Mouse (Mus musculus) kidney, postnatal 10 days (tissue): ENCODE measurements around the gene Ablim2.
A peak's percentile ranks its signal among the peaks of the same experiment; 100 is the strongest.

Experiments
- DNase-seq: peaks from one replicate; pipeline ENCODE4 v3.0.0; 2021; ENCODE audit warnings: mixed read lengths

Ablim2 gene

DNA sequence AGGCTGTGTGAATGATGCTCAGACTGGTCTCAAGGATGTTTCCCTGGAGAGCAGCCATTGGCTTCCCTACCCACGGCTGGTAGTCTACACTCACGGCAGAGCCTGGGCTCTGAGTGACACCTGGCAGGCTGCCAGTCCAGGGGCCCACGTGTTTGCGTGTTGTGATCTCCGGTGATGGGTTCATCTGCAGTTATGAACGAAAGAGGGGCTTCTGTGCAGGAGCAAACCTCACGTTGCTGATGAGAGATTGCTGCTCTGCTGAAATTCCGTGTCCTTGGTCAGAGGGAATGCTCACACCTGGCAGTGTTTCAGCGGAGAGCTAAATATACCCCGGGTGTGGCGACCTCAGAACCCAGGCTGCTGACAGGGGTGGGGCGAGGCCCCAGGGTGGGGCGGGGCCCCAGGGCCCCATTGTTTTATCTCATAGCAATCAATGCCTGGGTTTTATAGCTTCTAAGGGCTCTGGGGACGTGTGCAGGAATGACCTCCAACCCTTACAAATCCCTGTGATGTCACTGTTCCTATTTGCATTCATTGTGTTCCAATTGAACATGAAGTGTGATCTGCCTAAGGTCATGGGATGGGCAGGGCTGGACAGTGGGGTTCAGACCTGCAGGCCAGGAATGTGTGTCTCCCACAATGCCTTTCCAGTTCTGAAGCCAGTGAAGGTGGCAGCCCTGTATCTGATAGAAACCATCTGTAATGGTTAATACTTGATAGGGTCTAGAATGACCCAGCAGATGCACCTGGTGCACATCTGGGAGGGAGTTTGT lies 13.4 kb downstream of the Ablim2 start:
- DNase-seq, result no peak

DNA sequence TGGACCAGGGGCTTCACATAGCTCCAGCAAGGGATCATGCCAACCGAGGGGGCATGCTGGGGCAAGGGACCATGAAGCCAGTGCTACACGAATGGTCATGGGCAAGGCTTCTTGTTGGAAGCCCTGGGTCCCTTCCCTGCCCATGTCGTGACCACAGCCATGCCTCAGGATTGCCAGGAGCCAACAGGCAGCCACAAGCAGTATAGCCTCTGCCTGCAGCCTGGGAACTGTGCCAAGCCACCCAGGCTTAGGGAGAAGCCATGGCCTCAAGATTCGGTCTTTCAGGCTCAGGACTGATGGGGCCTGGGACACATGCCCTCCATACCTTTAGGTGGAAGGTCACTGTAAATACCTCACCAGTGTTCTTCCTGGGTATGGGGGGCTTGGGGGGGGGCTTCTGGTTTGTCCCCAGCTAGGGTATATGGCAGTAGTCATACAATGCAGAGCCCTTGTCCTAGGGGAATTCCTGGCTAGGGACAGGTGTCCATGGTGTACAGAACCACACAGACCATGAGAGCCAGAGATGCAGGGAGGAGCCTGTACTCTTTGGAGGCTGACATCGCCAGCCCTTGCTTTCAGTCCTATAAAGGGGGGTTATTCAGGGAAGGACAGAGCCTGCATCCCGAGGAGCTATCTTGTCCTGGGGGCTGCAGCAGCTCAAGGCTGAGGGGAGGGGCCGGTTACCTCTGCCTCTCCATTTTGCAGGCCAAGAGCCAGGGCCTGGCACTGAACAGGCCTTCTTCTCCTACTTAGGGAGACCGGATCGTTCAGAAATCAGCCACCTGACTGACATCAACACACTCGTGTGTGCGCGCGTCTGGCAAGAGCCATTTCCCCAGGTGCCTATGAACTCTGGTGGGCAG lies 15.8 kb downstream of the Ablim2 start:
- peak; percentile 71 for DNase-seq

DNA sequence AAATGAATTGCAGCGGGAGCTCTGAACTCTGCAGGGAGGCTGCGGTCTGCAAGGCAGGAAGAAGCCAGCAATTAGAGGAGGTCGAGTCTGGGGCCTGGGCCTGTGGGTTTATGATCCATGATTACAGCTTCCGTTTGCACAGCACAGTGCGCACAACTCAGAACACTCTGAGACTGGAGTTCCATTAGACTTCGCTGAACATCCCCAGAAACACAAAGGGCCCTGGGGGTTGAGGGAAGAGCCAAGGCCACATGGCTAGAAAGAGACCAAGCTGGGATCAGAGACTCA lies 16.4 kb downstream of the Ablim2 start:
- DNase-seq, result peak; percentile 38

DNA sequence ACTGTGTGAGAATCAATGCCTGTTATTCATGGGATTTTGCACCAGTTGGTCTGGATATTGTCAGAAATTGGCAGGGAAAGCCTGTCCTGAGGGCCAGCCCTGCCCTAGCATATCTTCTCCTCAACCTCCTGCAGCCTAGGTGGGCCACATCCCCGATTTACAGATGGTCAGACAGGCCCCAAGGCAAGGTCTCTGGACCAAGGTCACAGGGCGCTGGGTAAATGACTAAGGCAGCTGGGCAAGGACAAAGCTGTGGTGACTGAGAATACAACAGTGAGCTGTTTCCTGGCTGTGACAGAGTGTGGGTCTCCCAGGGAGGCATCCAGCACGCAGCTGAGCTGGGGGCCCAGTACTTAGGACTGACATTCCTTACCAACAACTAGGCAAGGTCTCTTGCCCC lies 23.4 kb downstream of the Ablim2 start:
- no peak for DNase-seq

DNA sequence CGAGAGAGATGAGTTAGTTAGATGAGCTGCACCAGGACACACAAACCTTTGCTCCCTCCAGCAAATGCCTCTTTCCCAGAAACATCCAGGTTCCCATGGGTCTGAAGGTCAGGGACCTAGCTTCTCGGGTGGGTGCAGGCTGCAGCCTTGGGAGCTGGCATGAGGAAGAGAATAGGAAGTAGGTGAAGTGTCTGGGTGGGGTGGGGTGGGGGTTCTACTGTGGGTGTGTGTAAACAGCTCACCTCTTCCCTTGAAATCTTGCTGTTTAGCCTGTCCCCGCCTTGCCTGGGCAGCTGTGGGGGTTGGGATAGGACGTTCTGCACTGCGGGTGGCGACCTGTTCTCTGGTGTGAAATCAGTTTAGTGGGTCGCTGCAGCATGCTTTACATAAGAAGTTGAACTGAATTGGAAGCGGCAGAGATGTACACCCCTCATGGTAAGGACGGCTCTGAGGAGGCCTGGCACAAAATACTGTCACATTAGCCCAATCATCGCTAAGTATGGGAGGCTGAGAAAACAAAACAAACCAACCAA lies 25.0 kb downstream of the Ablim2 start:
- DNase-seq, result no peak

DNA sequence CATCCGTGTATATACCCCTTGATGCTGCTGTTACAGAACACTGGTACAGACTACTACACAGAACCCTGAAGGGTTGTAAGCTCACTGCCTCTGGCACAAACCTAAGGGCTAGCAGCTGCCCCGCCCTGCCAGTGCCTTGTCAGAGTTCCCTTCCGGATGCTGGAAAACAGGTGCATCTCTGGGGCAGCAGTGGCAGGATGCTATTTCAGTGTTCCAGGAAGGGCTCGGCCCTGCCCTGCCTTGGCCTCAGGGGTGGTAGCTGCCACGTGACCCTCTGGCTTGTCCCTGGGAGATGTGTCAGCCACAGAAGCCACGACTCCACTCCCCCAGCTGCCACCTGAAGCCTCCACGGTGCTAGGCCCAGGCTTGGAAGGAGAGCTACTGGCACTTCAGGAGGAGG lies 28.2 kb downstream of the Ablim2 start:
- no peak for DNase-seq

DNA sequence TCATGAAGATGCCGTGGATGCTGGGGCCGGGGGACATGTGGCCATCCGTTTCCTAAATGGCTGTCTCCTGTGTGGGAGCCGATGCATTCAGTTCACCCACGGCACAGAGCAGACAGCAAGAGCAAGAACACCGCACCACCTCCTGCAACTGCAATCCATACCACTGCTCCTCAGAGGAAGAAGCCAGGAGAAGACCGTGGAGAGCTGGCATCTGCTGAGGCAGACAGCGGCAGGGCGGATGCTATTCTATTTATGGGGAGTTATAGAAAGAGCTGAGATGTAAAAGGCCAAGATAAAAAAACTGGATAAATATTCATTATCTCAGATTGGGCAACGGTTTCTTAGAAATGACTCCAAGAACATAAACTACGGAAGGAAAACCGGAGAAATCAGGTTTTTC lies 30.2 kb downstream of the Ablim2 start:
- no peak for DNase-seq

DNA sequence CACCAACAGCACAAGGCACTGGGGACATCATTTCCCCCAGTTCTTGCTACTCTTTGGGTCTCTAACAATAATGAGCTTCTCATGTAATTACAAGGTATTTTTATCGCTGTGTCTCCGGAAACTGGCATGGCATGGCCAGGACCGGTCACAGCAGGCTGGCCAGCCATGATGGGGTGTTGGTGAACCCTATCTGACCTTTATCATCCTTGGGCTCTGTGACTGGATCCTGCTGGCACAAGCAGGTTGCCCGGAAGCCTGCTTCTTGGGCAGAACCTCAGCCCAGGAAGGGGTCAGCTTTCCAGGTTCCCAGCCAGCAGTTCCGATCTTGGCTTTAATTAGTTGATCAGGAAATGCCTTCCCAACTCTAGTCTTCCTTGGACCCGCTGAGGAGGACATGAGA lies 31.0 kb downstream of the Ablim2 start:
- DNase-seq, result peak; percentile 36

DNA sequence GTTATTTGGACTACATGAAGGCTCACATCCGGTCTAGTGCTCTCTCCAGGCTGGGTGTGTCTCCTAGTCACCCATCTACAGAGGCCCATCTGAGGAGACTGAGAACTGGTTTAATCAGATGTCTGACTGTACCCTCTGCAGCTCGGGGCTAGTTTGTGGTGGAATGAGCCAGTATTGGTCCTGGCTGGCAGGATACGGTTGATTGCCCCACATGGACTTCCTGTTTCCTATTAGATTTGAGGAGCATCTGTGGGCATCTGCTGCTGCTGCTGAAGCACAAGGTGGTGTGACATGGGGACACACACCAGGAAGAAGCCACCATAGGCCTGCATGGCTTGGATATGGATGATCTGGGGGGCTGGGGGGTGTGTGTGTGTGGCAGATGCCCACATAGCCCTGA lies 32.0 kb downstream of the Ablim2 start:
- DNase-seq, result no peak

DNA sequence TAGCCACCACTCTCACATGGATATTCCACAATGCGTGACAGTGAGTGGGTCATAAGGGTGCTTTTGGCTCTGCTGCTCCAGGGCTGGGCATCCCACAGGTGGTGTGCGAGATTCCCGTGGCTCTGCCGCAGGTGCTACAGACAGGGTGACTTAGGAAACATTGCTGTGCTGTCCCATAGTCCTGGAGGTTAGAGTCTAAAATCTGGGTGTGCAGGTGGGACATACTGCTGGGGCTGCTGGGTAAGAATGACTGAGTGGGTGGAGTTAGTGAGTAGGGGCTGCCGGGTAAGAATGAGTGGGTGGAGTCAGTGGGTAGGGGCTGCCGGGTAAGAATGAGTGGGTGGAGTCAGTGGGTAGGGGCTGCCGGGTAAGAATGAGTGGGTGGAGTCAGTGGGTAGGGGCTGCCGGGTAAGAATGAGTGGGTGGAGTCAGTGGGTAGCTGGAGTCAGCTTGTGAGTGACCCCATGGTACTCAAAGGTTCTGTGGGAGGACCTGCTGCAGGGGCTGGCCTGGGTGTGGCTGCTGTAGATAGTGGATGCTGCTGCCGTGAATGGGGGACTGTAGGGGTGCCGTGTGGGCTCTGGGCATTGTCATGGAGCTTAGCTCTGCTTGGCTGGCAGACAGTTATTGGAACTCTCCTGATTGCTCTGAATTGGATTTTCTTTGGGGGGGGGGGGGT lies 32.8 kb downstream of the Ablim2 start:
- DNase-seq, result no peak

DNA sequence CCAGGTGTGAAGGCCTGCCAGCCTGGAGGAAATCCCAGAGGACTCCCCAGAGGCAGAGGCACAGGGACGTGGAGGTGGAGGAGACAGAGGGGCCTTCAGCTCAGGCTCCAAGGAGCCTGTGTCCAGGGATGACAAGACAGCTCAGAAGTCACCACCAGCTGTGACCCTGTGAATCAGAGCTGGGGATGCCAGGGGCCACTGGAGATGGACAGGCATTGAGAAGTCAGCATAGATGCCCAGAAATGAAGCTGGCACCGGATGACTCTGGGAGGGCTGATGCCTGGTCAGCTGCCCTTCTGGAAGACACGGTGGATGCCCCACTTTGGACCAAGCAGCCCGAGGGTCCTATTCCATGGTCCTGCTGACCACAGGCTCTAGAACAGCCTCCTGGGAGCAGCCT lies 36.3 kb downstream of the Ablim2 start:
- no peak for DNase-seq

DNA sequence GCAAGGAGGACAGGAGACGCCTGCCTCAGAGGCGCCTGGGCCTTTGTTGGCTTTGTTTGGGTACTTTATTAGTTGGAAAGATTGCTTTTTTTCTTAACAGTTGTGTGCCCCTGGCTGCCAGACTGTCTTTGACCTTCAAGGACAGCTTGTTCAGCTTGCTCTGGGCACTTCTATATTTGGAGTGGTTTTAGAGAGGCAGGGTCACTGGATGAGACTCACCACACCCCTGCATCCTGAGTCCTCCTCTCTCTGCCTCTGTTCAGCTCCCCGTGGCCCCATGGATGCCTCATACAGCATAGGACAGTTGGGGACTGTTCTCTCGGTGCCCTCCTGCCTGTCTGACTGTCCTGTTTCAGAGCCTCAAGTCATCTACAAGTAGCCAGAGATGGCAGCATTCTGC lies 37.3 kb downstream of the Ablim2 start:
- no peak for DNase-seq

DNA sequence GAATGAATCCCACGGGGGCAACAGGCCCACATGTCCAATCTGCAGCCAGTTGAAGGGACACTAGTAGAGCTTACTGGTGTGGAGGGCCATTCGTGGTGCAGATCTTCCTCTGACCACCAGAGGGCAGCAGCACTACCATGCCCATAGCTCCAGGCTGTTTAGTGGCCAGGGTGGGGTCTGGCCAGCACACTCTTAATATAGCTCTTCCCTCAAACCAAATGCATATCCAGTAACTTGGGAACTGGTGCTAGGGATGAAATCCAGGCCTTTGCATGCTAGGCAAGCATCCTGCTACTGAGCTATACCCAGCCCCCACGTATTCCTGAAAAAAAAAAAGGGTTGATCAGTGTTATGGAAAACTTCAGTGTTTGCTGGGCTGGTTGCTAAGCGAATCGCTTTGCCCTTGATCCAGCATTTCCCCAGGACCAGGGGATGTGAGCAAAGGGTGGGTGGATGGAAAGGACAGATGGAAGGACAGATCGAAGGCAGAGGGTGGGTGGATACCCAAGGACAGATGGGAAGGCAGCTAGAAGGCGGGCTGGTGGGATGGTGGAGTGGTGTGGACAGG lies 37.9 kb downstream of the Ablim2 start:
- DNase-seq, result peak; percentile 76

DNA sequence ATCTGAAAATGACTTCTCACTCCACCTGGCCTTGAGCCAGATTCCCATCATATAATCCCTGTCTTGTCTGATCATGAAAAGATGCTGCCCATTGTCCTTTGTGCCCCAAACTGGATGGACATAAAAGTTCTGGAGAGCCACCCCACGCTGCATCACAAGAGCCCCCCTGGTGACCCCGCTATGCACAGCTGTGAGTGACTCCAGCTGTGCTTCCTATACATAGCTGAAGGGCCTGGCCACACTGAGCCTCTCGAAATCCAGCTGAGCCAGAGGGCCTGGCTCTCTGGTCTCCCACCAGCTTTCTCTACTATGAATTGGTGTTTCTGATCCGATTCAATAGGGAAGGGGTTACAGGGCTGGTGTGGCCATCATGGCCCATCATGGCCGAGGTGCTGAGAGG lies 38.5 kb downstream of the Ablim2 start:
- DNase-seq, result no peak

DNA sequence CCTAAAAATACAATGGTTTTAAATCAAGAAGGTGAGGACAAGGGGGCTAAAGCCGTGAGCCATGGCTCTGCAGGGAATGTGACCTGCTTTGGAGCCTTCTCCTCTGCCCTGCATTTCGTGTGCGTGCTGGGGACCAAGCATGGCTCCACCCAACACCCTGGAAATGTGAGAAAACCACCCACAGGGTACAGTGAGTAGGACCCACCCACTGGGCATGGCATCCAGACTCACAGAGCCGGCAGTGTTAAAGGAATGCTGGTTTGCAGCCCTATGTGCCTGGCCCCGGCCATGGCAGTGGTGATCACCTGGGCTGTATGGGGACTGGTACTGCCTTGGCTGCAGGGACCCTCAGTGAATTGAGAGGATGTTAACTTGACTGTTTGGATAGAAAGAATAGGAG lies 41.4 kb downstream of the Ablim2 start:
- no peak for DNase-seq

DNA sequence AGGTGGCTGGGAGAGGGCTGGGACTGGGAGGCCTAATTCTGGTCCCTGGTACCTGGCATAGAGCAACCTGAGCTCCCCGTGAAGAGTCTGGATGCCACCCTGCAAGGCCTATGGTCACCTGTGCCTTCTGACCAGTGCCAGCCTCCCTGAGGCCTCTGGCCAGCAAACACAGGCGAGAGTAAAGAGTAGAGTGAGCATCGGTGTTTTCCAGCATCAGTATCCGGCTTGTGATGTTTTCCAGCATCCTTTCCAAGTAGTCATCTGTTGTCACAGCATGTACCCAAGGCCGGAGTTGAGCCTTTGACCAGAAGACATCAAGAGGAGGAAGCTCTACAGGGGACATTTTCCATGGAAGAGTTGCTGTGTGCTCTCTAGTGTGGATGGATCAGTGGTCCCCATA lies 45.7 kb downstream of the Ablim2 start:
- DNase-seq, result no peak

DNA sequence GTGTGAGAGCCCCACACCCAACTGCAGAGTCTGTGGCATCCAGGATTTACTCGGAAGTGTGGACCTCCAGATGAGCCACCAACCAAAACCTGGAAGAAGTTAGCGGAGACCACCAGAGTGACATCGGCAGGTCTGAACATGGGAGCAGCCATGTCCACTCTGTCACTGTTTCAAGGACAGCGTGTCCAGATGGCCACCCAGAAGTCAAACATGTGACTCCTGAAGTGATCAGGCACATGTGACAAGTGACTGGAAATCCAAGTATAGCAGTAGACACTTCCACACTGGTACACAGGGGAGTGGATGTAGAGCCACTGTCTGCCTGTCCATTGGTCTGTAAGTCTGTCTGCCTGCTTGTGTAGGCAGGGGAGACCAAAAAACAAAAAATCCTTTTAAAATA lies 47.0 kb downstream of the Ablim2 start:
- no peak for DNase-seq

DNA sequence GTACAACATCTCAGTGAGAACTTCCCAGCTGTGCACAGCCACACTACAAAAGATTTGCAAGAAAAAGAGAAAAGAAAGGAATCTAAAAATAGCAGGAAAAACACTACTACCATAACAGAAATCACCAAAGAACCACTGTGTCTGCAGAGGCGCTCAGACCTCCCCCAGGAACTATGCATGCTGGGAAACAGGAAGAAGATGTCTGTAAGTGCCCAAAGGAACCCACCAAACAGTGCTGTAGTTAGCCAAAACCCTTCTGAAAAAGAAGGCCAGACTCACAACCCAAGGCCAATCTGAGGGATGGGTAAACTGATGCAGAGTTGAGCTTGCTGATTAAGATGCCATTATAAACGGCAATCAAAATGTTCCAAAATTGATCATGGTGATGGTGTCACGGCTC lies 47.5 kb downstream of the Ablim2 start:
- DNase-seq, result no peak

DNA sequence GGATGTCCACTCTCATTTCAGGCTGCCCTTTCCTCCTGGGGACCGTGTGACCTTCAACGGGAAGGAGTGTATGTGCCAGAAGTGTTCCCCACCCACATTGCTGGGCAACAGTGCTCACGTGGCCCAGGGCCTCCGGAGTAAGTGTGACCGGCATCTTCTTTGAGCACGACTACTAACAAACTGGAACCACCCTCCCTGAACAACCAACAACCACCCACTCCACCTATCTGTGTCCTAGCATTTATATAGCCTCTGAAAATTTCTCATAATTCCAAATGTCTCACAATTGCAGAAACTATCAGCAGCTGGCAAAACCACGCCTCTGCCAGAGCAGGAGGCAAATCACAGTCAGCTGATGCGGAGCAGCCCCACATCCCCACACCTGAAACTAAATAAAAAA lies 49.3 kb downstream of the Ablim2 start:
- DNase-seq, result no peak

DNA sequence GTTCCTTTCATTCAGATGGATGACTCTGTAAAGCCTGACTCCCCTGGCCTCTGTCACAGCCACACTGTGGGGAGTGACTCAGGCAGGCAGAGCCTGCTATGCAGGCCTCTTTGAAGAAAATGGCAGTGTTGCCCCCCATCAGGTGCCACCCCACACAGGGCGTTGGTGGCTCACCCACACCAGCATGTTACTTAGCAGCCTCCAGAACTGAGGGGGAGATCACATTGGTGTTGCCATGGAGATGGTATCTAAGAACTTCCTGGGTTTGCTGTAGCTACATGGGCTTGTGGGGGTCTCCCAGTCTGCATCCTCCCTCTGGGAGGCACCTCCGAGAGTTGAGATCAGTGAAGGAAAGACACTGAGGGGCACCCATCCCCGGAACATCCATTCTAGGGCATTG lies 52.8 kb downstream of the Ablim2 start:
- no peak for DNase-seq

DNA sequence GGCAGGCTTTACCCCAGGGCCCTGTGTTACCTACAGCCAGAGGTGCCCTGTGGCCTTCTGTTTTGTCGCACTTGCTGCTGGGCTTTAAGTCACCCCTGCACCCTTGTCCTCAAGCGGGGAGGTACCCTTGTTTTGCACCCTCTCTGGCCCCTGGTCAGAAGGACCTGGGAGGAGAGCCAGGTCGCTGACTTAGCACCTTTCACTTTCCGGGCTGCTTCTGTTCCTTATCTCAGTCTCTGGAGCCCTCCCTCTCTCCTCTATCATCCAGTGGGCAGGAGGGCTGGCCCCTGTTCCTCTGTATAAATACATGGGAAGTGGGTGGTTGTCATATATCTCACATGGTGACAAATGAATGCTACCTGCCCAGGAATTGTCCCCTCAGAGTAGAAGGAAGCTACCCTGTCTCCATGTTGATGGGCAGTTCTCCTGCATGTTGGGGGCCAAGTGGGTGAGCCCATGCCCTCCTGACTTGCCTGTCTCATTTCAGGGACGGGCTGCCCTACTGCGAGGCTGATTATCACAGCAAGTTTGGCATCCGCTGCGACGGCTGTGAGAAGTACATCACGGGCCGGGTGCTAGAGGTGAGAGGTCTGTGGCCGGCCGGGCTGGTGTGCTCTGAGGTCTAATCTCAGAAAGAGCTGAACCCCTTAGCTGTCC lies 54.1 kb downstream of the Ablim2 start:
- DNase-seq, result no peak

DNA sequence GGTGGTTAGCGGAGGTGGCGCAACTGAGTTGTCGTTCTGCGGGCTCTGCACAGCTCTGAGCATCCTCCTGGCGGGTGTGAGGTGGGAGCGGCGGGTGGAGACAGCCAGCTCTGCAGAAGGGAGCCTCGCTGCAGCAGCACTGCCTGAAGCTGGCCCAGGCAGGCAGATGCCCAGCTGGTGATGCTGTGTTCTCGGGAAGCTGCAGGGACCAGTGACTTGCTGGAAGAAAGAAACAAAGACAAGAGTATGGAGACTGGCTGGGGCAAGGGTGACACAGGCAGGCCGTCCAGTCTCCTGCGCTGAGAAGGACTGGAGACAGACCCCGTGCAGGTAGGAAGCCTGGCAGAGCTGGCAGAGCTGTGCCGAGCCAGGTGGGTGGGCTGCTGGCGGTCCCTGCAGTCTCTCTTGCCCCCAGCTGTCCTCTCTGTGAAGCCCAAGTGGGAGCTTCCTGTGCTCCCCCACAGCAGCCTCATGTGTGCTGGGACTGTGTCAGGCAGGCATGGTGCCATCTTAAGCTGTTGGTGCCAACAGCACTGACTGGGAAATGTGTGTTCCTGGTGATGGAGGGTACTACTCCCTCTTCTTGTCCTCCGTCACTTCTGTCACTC lies 56.8 kb downstream of the Ablim2 start:
- no peak for DNase-seq
